Mouse (Mus musculus) cerebral cortex, adult 2 months (tissue): ENCODE results near the gene Runx1.

Experiments
- WGBS: fragments of 180-500 bp; shearing (Covaris S2); methylation state at CpG from one replicate; pipeline ENCODE4 v1.1.7; 2018; 5-methylcytosine and 5-hydroxymethylcytosine counted together

Runx1 gene

GRCm38 (mm10) chr16:92744172-92744777 lies 81.7 kb downstream of the Runx1 start:
- WGBS, result 52% methylated on average over 12 of the region's 12 CpGs

GRCm38 (mm10) chr16:92743755-92744154 lies 82.2 kb downstream of the Runx1 start:
- WGBS, result 91% methylated on average over 4 of the region's 4 CpGs

GRCm38 (mm10) chr16:92741342-92741741 lies 84.6 kb downstream of the Runx1 start:
- 92% methylated on average over 8 of the region's 8 CpGs for WGBS

GRCm38 (mm10) chr16:92740541-92740940 lies 85.4 kb downstream of the Runx1 start:
- 67% methylated on average over 9 of the region's 9 CpGs for WGBS

GRCm38 (mm10) chr16:92739997-92740396 lies 86.0 kb downstream of the Runx1 start:
- 61% methylated on average over 12 of the region's 12 CpGs for WGBS

GRCm38 (mm10) chr16:92739071-92739793 lies 86.7 kb downstream of the Runx1 start:
- 93% methylated on average over 7 of the region's 7 CpGs for WGBS

GRCm38 (mm10) chr16:92738476-92739010 lies 87.4 kb downstream of the Runx1 start:
- 63% methylated on average over 11 of the region's 11 CpGs for WGBS

GRCm38 (mm10) chr16:92726870-92727269 lies 99.1 kb downstream of the Runx1 start:
- 94% methylated on average over 9 of the region's 9 CpGs for WGBS

- 81% methylated on average over 3 of the region's 3 CpGs for WGBS
These were observed 101.4 kb downstream of the Runx1 start for GRCm38 (mm10) chr16:92724526-92724925.

- 46% methylated on average over 10 of the region's 10 CpGs for WGBS
These were observed 105.3 kb downstream of the Runx1 start for GRCm38 (mm10) chr16:92720678-92721077.

- WGBS, result 53% methylated on average over 6 of the region's 6 CpGs
These were observed 106.2 kb downstream of the Runx1 start for GRCm38 (mm10) chr16:92719725-92720124.

GRCm38 (mm10) chr16:92715599-92716483 lies 110.1 kb downstream of the Runx1 start:
- 66% methylated on average over 15 of the region's 15 CpGs for WGBS

GRCm38 (mm10) chr16:92710161-92710560 lies 115.8 kb downstream of the Runx1 start:
- WGBS, result 71% methylated on average over 1 of the region's 1 CpGs

GRCm38 (mm10) chr16:92708718-92709117 lies 117.2 kb downstream of the Runx1 start:
- 82% methylated on average over 4 of the region's 4 CpGs for WGBS

- 70% methylated on average over 4 of the region's 4 CpGs for WGBS
These were observed 118.2 kb downstream of the Runx1 start for GRCm38 (mm10) chr16:92707712-92708111.

GRCm38 (mm10) chr16:92707146-92707545 lies 118.8 kb downstream of the Runx1 start:
- WGBS, result 87% methylated on average over 2 of the region's 2 CpGs

GRCm38 (mm10) chr16:92705564-92706458 lies 120.1 kb downstream of the Runx1 start:
- 50% methylated on average over 7 of the region's 7 CpGs for WGBS

GRCm38 (mm10) chr16:92703850-92704249 lies 122.1 kb downstream of the Runx1 start:
- WGBS, result 96% methylated on average over 2 of the region's 2 CpGs

GRCm38 (mm10) chr16:92699531-92700397 lies 126.2 kb downstream of the Runx1 start:
- 12% methylated on average over 27 of the region's 27 CpGs for WGBS

- WGBS, result 1% methylated on average over 26 of the region's 26 CpGs
These were observed 127.3 kb downstream of the Runx1 start for GRCm38 (mm10) chr16:92698612-92698998.
